Mouse (Mus musculus): ENCODE data around the gene Abcg8. TPM values are rescaled to one million over a fixed set of nuclear protein-coding genes. Genes with fewer than 3 reads are reported as not detected.
A peak's percentile ranks its signal among the peaks of the same experiment; 100 is the strongest.

The Abcg8 gene
- polyA plus RNA-seq, 1 experiment from 2014 or later = 0.10 TPM

DNA sequence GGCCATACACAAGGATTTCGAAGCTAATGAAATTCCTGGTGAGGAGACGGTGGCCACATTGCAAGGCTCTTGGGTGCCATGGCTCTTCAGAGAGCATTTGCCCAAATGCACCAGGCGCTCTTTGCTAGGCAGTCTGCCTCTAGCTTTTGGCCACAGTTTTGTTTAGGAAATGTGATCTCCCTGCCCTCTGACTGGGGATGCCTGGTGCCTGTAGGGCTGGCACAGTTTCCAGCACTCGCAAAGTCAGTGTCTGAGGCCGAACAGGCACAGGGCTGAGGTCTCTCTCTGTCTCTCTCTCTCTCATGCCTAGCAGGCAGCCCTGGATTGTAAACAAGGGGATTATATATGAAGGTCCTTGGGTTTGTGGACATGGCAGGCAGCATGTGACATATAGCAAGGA lies 14.0 kb downstream of the Abcg8 start:
- Histone ChIP-seq H3K27me3 (ENCODE audit: insufficient read depth, poor library complexity, severe bottlenecking) (no peaks in the 10 kb centered on the region), H3K4me3 (no peak overlapping the region), H3K4me1 (replicated peaks) (peaks cover 10% of the 10 kb centered on the region; the same call in 1 of the 2 replicates), H3K36me3 (no peaks in the 10 kb centered on the region), H3K9me3 (no peaks in the 10 kb centered on the region), H3K27ac (no peak overlapping the region)
- 74% methylated on average over 5 of the region's 5 CpGs for WGBS
- no peak for DNase-seq (ENCODE audit: low spot score)

DNA sequence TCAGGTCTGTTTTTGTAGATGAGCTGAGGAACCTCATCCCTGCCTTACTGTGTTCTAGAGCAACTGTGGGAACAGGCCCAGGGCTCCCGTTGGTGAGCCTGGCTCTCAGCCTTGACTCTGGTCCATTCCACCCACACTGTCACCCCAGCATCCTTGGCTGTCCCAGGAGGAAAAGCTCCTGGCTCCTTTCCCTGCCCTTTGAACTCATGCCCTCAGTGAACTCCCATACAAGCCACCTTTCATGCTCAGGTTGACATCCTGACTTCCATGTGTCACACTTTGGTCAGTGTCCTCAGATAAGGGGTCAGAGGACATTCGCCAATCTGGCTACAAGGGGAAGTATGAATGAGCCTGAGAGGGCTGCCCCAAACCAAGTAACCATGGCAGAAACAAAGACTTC lies 17.6 kb downstream of the Abcg8 start:
- no peaks in the 10 kb centered on the region for H3K36me3 ChIP-seq
- H3K9me3 ChIP-seq = no peaks in the 10 kb centered on the region
- no peak overlapping the region for H3K27ac ChIP-seq
- DNase-seq (ENCODE audit: low spot score) = no peak
- peaks cover 7% of the 10 kb centered on the region; the same call in 1 of the 2 replicates for H3K27me3 ChIP-seq (ENCODE audit: insufficient read depth, poor library complexity, severe bottlenecking)
- peaks cover 27% of the 10 kb centered on the region for H3K4me1 ChIP-seq (replicated peaks)
- H3K4me3 ChIP-seq = no peak overlapping the region
- 78% methylated on average over 2 of the region's 2 CpGs for WGBS

DNA sequence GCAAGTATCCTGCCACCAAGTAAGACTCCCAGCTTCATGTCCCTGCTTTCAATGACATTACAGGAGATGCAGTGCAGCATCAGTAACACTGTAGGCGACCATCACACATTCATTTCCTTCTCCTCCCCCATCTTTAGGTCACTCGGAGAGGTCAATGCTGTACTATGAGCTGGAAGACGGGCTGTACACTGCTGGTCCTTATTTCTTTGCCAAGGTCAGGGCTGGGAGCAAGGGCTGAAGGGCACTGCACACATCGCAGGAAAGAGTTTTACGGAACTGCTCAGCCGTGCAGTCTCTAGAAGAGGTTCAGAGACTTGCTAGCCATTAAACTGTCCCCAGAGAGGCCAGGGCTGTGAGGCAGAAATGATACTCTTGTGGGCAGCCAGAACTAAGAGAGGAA lies 20.4 kb downstream of the Abcg8 start:
- H3K36me3 ChIP-seq = no peaks in the 10 kb centered on the region
- H3K4me1 ChIP-seq (replicated peaks) = peaks cover 34% of the 10 kb centered on the region
- H3K9me3 ChIP-seq = no peaks in the 10 kb centered on the region
- peaks cover 7% of the 10 kb centered on the region; the same call in 1 of the 2 replicates for H3K27me3 ChIP-seq (ENCODE audit: insufficient read depth, poor library complexity, severe bottlenecking)
- WGBS = 67% methylated on average over 6 of the region's 6 CpGs
- DNase-seq (ENCODE audit: low spot score) = no peak
- no peak overlapping the region for H3K27ac ChIP-seq
- H3K4me3 ChIP-seq = no peak overlapping the region

DNA sequence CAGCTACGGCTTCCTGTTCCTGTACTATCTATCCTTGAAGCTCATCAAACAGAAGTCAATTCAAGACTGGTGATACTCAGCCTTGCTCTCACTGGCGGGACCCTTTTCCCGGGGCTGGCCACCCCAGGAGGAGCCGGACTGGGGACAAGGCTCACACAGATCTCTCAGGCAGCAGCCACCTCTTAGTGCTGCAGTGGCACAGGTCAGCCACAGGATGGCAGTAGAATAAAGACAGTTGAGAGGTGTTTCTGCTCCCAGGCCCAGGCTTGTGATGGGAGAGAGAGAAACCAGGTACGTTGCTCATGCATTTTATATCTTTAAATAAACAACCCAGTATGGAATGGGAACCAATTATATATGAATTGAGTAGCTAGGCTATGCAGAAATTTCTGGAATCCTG lies 22.6 kb downstream of the Abcg8 start:
- peaks cover 7% of the 10 kb centered on the region; the same call in 1 of the 2 replicates for H3K27me3 ChIP-seq (ENCODE audit: insufficient read depth, poor library complexity, severe bottlenecking)
- peak; percentile 70 for DNase-seq (ENCODE audit: low spot score)
- H3K4me1 ChIP-seq (replicated peaks) = peaks cover 40% of the 10 kb centered on the region
- H3K4me3 ChIP-seq = no peak overlapping the region
- 34% methylated on average over 5 of the region's 5 CpGs for WGBS
- no peaks in the 10 kb centered on the region for H3K36me3 ChIP-seq
- no peaks in the 10 kb centered on the region for H3K9me3 ChIP-seq
- H3K27ac ChIP-seq = no peak overlapping the region; the same call in 1 of the 2 replicates

DNA sequence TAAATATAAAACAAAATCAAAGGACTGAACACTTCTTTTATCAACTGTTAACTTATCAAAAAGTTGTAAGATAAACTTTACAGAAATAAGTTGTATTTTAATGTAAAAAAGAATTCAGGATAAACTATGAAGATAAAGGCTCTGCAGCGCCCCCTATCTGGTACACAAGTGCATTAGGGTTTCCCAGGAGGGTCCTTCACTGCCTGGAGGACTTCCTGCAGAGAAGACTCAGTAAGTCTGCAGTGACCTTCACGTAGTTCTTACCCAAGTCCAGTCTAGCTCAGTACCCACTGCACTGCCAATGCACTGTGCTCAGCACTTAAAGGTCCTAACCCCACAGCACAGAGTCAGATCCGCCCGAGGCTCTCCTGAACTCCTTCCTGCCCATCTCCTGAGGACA lies 31.3 kb downstream of the Abcg8 start:
- Histone ChIP-seq H3K9me3 (no peaks in the 10 kb centered on the region), H3K4me3 (no peak overlapping the region), H3K4me1 (replicated peaks) (peaks cover 20% of the 10 kb centered on the region), H3K27me3 (ENCODE audit: insufficient read depth, poor library complexity, severe bottlenecking) (no peaks in the 10 kb centered on the region), H3K27ac (no peak overlapping the region), H3K36me3 (peaks cover 60% of the 10 kb centered on the region)
- no peak for DNase-seq (ENCODE audit: low spot score)
- 64% methylated on average over 4 of the region's 4 CpGs for WGBS

DNA sequence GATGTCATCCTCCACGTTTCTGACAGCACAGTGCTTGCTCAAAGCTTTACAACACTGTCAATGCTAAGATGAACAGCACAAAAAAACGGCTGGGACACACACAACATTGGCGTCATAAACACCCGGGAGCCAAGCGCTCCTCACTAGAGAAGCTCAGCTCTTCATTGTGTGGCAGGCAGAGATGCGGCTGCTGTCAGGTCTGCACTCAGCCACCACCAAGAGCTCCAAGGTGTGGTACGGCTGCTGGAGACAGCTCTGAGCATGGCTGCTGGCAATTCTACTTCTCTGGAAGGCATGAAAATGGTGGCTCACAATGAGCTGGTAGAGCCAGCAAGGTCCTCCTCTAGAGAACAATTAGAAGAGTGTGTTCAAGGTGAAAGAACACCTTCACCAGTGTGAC lies 32.7 kb downstream of the Abcg8 start:
- Histone ChIP-seq H3K27me3 (ENCODE audit: insufficient read depth, poor library complexity, severe bottlenecking) (no peaks in the 10 kb centered on the region), H3K36me3 (peaks cover 67% of the 10 kb centered on the region), H3K9me3 (no peaks in the 10 kb centered on the region), H3K4me3 (no peak overlapping the region), H3K27ac (no peak overlapping the region), H3K4me1 (replicated peaks) (peaks cover 17% of the 10 kb centered on the region)
- 86% methylated on average over 7 of the region's 7 CpGs for WGBS
- DNase-seq (ENCODE audit: low spot score) = no peak

- Histone ChIP-seq H3K4me1 (replicated peaks) (peaks cover 18% of the 10 kb centered on the region), H3K27ac (no peak overlapping the region), H3K9me3 (no peaks in the 10 kb centered on the region), H3K27me3 (ENCODE audit: insufficient read depth, poor library complexity, severe bottlenecking) (no peaks in the 10 kb centered on the region), H3K4me3 (no peak overlapping the region), H3K36me3 (peaks cover 61% of the 10 kb centered on the region)
- WGBS = 44% methylated on average over 17 of the region's 17 CpGs
- DNase-seq (ENCODE audit: low spot score) = peak; percentile 55
Measured at GRCm38 (mm10) chr17:84709403-84709851, 33.3 kb downstream of the Abcg8 start.

- Histone ChIP-seq H3K36me3 (peaks cover 36% of the 10 kb centered on the region), H3K4me3 (no peak overlapping the region), H3K27ac (0 out of 2 replicates have a peak overlapping the region, but pooled peaks have one; percentile 12), H3K4me1 (replicated peaks) (peaks cover 20% of the 10 kb centered on the region), H3K9me3 (no peaks in the 10 kb centered on the region), H3K27me3 (ENCODE audit: insufficient read depth, poor library complexity, severe bottlenecking) (no peaks in the 10 kb centered on the region)
- DNase-seq (ENCODE audit: low spot score) = no peak
- 77% methylated on average over 18 of the region's 18 CpGs for WGBS
Measured at GRCm38 (mm10) chr17:84713563-84714164, 37.6 kb downstream of the Abcg8 start.

- Histone ChIP-seq H3K27me3 (ENCODE audit: insufficient read depth, poor library complexity, severe bottlenecking) (no peaks in the 10 kb centered on the region), H3K27ac (no peak overlapping the region), H3K9me3 (no peaks in the 10 kb centered on the region), H3K4me1 (replicated peaks) (peaks cover 9% of the 10 kb centered on the region; the same call in 1 of the 2 replicates), H3K36me3 (peaks cover 29% of the 10 kb centered on the region), H3K4me3 (no peak overlapping the region)
- WGBS = 78% methylated on average over 4 of the region's 4 CpGs
- DNase-seq (ENCODE audit: low spot score) = no peak
Measured at GRCm38 (mm10) chr17:84714930-84715329, 38.8 kb downstream of the Abcg8 start.

GRCm38 (mm10) chr17:84716252-84716872 lies 40.3 kb downstream of the Abcg8 start:
- 77% methylated on average over 16 of the region's 16 CpGs for WGBS
- H3K4me1 ChIP-seq (replicated peaks) = 0 out of 2 replicates have a peak, but pooled peaks cover 6% of the 10 kb centered on the region
- DNase-seq (ENCODE audit: low spot score) = no peak
- H3K27ac ChIP-seq = no peak overlapping the region
- no peaks in the 10 kb centered on the region for H3K9me3 ChIP-seq
- H3K36me3 ChIP-seq = peaks cover 29% of the 10 kb centered on the region
- H3K27me3 ChIP-seq (ENCODE audit: insufficient read depth, poor library complexity, severe bottlenecking) = no peaks in the 10 kb centered on the region
- no peak overlapping the region for H3K4me3 ChIP-seq

- 71% methylated on average over 5 of the region's 5 CpGs for WGBS
- no peak overlapping the region for H3K27ac ChIP-seq
- peaks cover 29% of the 10 kb centered on the region for H3K36me3 ChIP-seq
- DNase-seq (ENCODE audit: low spot score) = no peak
- H3K4me3 ChIP-seq = no peak overlapping the region
- H3K4me1 ChIP-seq (replicated peaks) = 0 out of 2 replicates have a peak, but pooled peaks cover 6% of the 10 kb centered on the region
- H3K27me3 ChIP-seq (ENCODE audit: insufficient read depth, poor library complexity, severe bottlenecking) = no peaks in the 10 kb centered on the region
- no peaks in the 10 kb centered on the region for H3K9me3 ChIP-seq
Measured at GRCm38 (mm10) chr17:84717416-84717815, 41.3 kb downstream of the Abcg8 start.

- Histone ChIP-seq H3K36me3 (peaks cover 35% of the 10 kb centered on the region), H3K9me3 (no peaks in the 10 kb centered on the region), H3K4me1 (replicated peaks) (0 out of 2 replicates have a peak, but pooled peaks cover 3% of the 10 kb centered on the region), H3K27ac (no peak overlapping the region), H3K27me3 (ENCODE audit: insufficient read depth, poor library complexity, severe bottlenecking) (no peaks in the 10 kb centered on the region), H3K4me3 (no peak overlapping the region)
- DNase-seq (ENCODE audit: low spot score) = no peak
- WGBS = 88% methylated on average over 3 of the region's 3 CpGs
Measured at GRCm38 (mm10) chr17:84719105-84719504, 43.0 kb downstream of the Abcg8 start.

GRCm38 (mm10) chr17:84724028-84724427 lies 47.9 kb downstream of the Abcg8 start:
- H3K27me3 ChIP-seq (ENCODE audit: insufficient read depth, poor library complexity, severe bottlenecking) = no peaks in the 10 kb centered on the region
- DNase-seq (ENCODE audit: low spot score) = no peak
- 65% methylated on average over 9 of the region's 9 CpGs for WGBS
- H3K4me1 ChIP-seq (replicated peaks) = no peaks in the 10 kb centered on the region
- no peak overlapping the region for H3K4me3 ChIP-seq
- no peaks in the 10 kb centered on the region for H3K9me3 ChIP-seq
- no peak overlapping the region for H3K27ac ChIP-seq
- peaks cover 66% of the 10 kb centered on the region for H3K36me3 ChIP-seq

Data from hindbrain, embryonic 10.5 days (tissue).